9 mouse cellular contexts compared by ENCODE assay signal in genomic region chr17:56693395-56693794, GRCm38 (mm10). TPM values are rescaled to one million over a fixed set of nuclear protein-coding genes. Genes with fewer than 3 reads are reported as not detected.
A peak's percentile ranks its signal among the peaks of the same experiment; 100 is the strongest.
DNase-seq lines count a peak whose midpoint lies in the region; ATAC-seq and TF ChIP-seq lines count a peak whose summit lies in the region.
"Had no signal": no experiment of that assay in that cellular context is flagged by ENCODE, and none has a peak within 500 bp of the region (broad histone marks: within the 10 kb centered on the region; RNA-seq: fewer than 3 reads in every experiment).

No protein-coding gene starts in this region.

- no peak for TF ChIP-seq CTCF in midbrain, postnatal 0 days (IDR thresholded peaks at IDR 0.05)

- no peaks in the 10 kb centered on the region for H3K9me3 ChIP-seq in heart, embryonic 14.5 days (ENCODE audit: control insufficient read depth, low read length)
- no peaks in the 10 kb centered on the region for H3K9me3 ChIP-seq in midbrain, embryonic 14.5 days (ENCODE audit: control insufficient read depth, low read length)
- H3K9me3 ChIP-seq in midbrain, postnatal 0 days (ENCODE audit: low read length), result no peaks in the 10 kb centered on the region
- no peaks in the 10 kb centered on the region for H3K9me3 ChIP-seq in hindbrain, embryonic 14.5 days (ENCODE audit: control insufficient read depth, low read length)
- H3K9me3 ChIP-seq in stomach, embryonic 16.5 days (replicated peaks; ENCODE audit: control insufficient read depth, low read length), result no peaks in the 10 kb centered on the region

- H3K9ac ChIP-seq in heart, embryonic 14.5 days (ENCODE audit: low read length), result no peak overlapping the region
- H3K9ac ChIP-seq in midbrain, embryonic 14.5 days (replicated peaks; ENCODE audit: low read length), result no peak overlapping the region
- no peak overlapping the region for H3K9ac ChIP-seq in midbrain, postnatal 0 days (replicated peaks; ENCODE audit: low read length, poor library complexity, severe bottlenecking)
- H3K9ac ChIP-seq in hindbrain, embryonic 14.5 days, result no peak overlapping the region
- peak overlapping the region; percentile 36 for H3K9ac ChIP-seq in stomach, embryonic 16.5 days (ENCODE audit: low read length)

- DNase-seq in heart, adult 9 months (ENCODE audit: low spot score in 2 of 2), result no peak
- no peak for DNase-seq in midbrain, embryonic 14.5 days
- no peak for DNase-seq in midbrain, postnatal 0 days (ENCODE audit: low spot score)
- no peak for DNase-seq in hindbrain, embryonic 14.5 days (ENCODE audit: low spot score)
- DNase-seq in adrenal gland, postnatal 4 days (ENCODE audit: low spot score in 2 of 2), result no peak

- peaks cover 76% of the 10 kb centered on the region for H3K36me3 ChIP-seq in heart, embryonic 14.5 days (ENCODE audit: control insufficient read depth, insufficient read depth, low read length)
- H3K36me3 ChIP-seq in midbrain, embryonic 14.5 days (ENCODE audit: control insufficient read depth, insufficient read depth, low read length), result peaks cover 72% of the 10 kb centered on the region
- H3K36me3 ChIP-seq in midbrain, postnatal 0 days (ENCODE audit: insufficient read depth, low read length), result peaks cover 40% of the 10 kb centered on the region
- H3K36me3 ChIP-seq in hindbrain, embryonic 14.5 days (replicated peaks; ENCODE audit: control insufficient read depth, insufficient read depth), result peaks cover 68% of the 10 kb centered on the region
- H3K36me3 ChIP-seq in stomach, embryonic 16.5 days (ENCODE audit: control insufficient read depth, insufficient read depth, low read length), result peaks cover 14% of the 10 kb centered on the region

- no peak for ATAC-seq in heart, embryonic 14.5 days (ENCODE audit: insufficient number of reproducible peaks, insufficient read depth, low FRiP score, low read depth)
- ATAC-seq in midbrain, embryonic 14.5 days (ENCODE audit: low FRiP score, low TSS enrichment), result no peak
- no peak for ATAC-seq in midbrain, postnatal 0 days (ENCODE audit: low FRiP score)
- ATAC-seq in hindbrain, embryonic 14.5 days (ENCODE audit: low FRiP score), result no peak
- no peak for ATAC-seq in stomach, embryonic 16.5 days (ENCODE audit: insufficient read depth, low FRiP score)
- no peak for ATAC-seq in erythroid progenitor cell, adult 5-6 weeks (replicated peaks; ENCODE audit: low FRiP score, poor library complexity, severe bottlenecking)

- peaks cover 16 to 23% of the 10 kb centered on the region in 2 experiments for H3K4me1 ChIP-seq in heart, embryonic 14.5 days (ENCODE audit: control insufficient read depth in 2 of 2, insufficient read depth in 2 of 2, low read length in 2 of 2)
- H3K4me1 ChIP-seq in midbrain, embryonic 14.5 days (ENCODE audit: control insufficient read depth, insufficient read depth, low read length), result peaks cover 4% of the 10 kb centered on the region; the same call in 1 of the 2 replicates
- H3K4me1 ChIP-seq in midbrain, postnatal 0 days (ENCODE audit: insufficient read depth, low read length), result no peaks in the 10 kb centered on the region
- H3K4me1 ChIP-seq in hindbrain, embryonic 14.5 days (replicated peaks; ENCODE audit: control insufficient read depth, insufficient read depth, low read length), result peaks cover 10% of the 10 kb centered on the region; the same call in 1 of the 2 replicates
- peaks cover 5% of the 10 kb centered on the region for H3K4me1 ChIP-seq in stomach, embryonic 16.5 days (ENCODE audit: control insufficient read depth, insufficient read depth, low read length)

- H3K27ac ChIP-seq in heart, embryonic 14.5 days (replicated peaks in 1 of 2; ENCODE audit: control insufficient read depth in 1 of 2, insufficient read depth in 1 of 2, low read depth in 2 of 2, low read length in 2 of 2), result peak overlapping the region; percentile 31 to 64
- peak overlapping the region; percentile 32; the same call in 1 of the 2 replicates for H3K27ac ChIP-seq in midbrain, embryonic 14.5 days (replicated peaks; ENCODE audit: low read depth, low read length)
- H3K27ac ChIP-seq in midbrain, postnatal 0 days (ENCODE audit: low read depth, low read length), result no peak overlapping the region
- peak overlapping the region; percentile 34; the same call in 1 of the 2 replicates for H3K27ac ChIP-seq in hindbrain, embryonic 14.5 days
- H3K27ac ChIP-seq in stomach, embryonic 16.5 days (ENCODE audit: low read length), result peak overlapping the region; percentile 9; the same call in 1 of the 2 replicates

- 25% methylated on average over 1 of the region's 1 CpGs for WGBS in heart, embryonic 14.5 days
- WGBS in midbrain, embryonic 14.5 days, result 71% methylated on average over 1 of the region's 1 CpGs
- 69% methylated on average over 1 of the region's 1 CpGs for WGBS in midbrain, postnatal 0 days
- WGBS in hindbrain, embryonic 14.5 days, result 42% methylated on average over 1 of the region's 1 CpGs
- WGBS in stomach, embryonic 16.5 days, result 69% methylated on average over 1 of the region's 1 CpGs

- H3K4me2 ChIP-seq in heart, embryonic 14.5 days (ENCODE audit: low read length), result no peak overlapping the region
- H3K4me2 ChIP-seq in midbrain, embryonic 14.5 days (ENCODE audit: low read length), result no peak overlapping the region
- no peak overlapping the region for H3K4me2 ChIP-seq in midbrain, postnatal 0 days (ENCODE audit: low read depth, low read length, poor library complexity, severe bottlenecking)
- H3K4me2 ChIP-seq in hindbrain, embryonic 14.5 days (replicated peaks), result no peak overlapping the region
- no peak overlapping the region for H3K4me2 ChIP-seq in stomach, embryonic 16.5 days (ENCODE audit: low read depth, low read length)

- no peak overlapping the region for H3K4me3 ChIP-seq in heart, embryonic 14.5 days (ENCODE audit: control insufficient read depth in 1 of 2, insufficient read depth in 1 of 2, low read depth in 1 of 2, low read length in 2 of 2)
- no peak overlapping the region for H3K4me3 ChIP-seq in midbrain, embryonic 14.5 days (replicated peaks; ENCODE audit: low read depth, low read length)
- H3K4me3 ChIP-seq in midbrain, postnatal 0 days (ENCODE audit: low read depth, low read length), result no peak overlapping the region
- H3K4me3 ChIP-seq in hindbrain, embryonic 14.5 days (replicated peaks; ENCODE audit: low read length), result no peak overlapping the region
- H3K4me3 ChIP-seq in stomach, embryonic 16.5 days (replicated peaks; ENCODE audit: low read length), result no peak overlapping the region

- no peaks in the 10 kb centered on the region for H3K27me3 ChIP-seq in heart, embryonic 14.5 days (ENCODE audit: control insufficient read depth, insufficient read depth, low read length)
- H3K27me3 ChIP-seq in midbrain, embryonic 14.5 days (ENCODE audit: control insufficient read depth, insufficient read depth, low read length), result no peaks in the 10 kb centered on the region
- no peaks in the 10 kb centered on the region for H3K27me3 ChIP-seq in midbrain, postnatal 0 days (ENCODE audit: insufficient read depth, low read length)
- no peaks in the 10 kb centered on the region for H3K27me3 ChIP-seq in hindbrain, embryonic 14.5 days (ENCODE audit: control insufficient read depth, insufficient read depth, low read length)
- H3K27me3 ChIP-seq in stomach, embryonic 16.5 days (ENCODE audit: control insufficient read depth, insufficient read depth, low read length), result no peaks in the 10 kb centered on the region
- H3K27me3 ChIP-seq: CH12.LX had no signal

RNA-seq across cellular contexts. Expression of gene Ranbp3, which starts 20.3 kb away (rescaled TPM):
- 54.4 and 58.1 TPM in 2 replicates for polyA plus RNA-seq in heart, embryonic 14.5 days (2014; fragmentation: Nextera tagmentation; extraction: Ambion mirVana)
- 104 and 105 TPM in 2 replicates for polyA plus RNA-seq in midbrain, embryonic 14.5 days (2014; fragmentation: Nextera tagmentation; extraction: Ambion mirVana)
- 114 and 136 TPM in 2 replicates for total RNA-seq in midbrain, postnatal 0 days (2014; rRNA removed)
- 96.0 and 98.9 TPM in 2 replicates for polyA plus RNA-seq in midbrain, postnatal 0 days (2015; fragmentation: Nextera tagmentation; extraction: Ambion mirVana)
- 91.8 and 101 TPM in 2 replicates for polyA plus RNA-seq in hindbrain, embryonic 14.5 days (2014; fragmentation: Nextera tagmentation; extraction: Ambion mirVana)
- polyA plus RNA-seq in stomach, embryonic 16.5 days (2015; fragmentation: Nextera tagmentation; extraction: Ambion mirVana), result 75.6 and 79.7 TPM in 2 replicates
- total RNA-seq in erythroid progenitor cell, adult 5-6 weeks (2015; ENCODE audit: low replicate concordance), result 51.1 and 73.9 TPM in 2 replicates
- total RNA-seq in erythroid progenitor cell, adult 5-6 weeks (2017; ENCODE audit: low replicate concordance), result 72.9 and 77.2 TPM in 2 replicates
- total RNA-seq in adrenal gland, postnatal 4 days (2021), result 10 to 100 TPM; 88.1 to 89.6 TPM

RNA-seq across cellular contexts. Expression of gene Ndufa11, which starts 24.2 kb away (rescaled TPM):
- polyA plus RNA-seq in heart, embryonic 14.5 days (2014; fragmentation: Nextera tagmentation; extraction: Ambion mirVana), result 1,100 and 1,119 TPM in 2 replicates
- polyA plus RNA-seq in midbrain, embryonic 14.5 days (2014; fragmentation: Nextera tagmentation; extraction: Ambion mirVana), result 478 and 643 TPM in 2 replicates
- 335 and 480 TPM in 2 replicates for total RNA-seq in midbrain, postnatal 0 days (2014; rRNA removed)
- 630 and 676 TPM in 2 replicates for polyA plus RNA-seq in midbrain, postnatal 0 days (2015; fragmentation: Nextera tagmentation; extraction: Ambion mirVana)
- polyA plus RNA-seq in hindbrain, embryonic 14.5 days (2014; fragmentation: Nextera tagmentation; extraction: Ambion mirVana), result 577 and 678 TPM in 2 replicates
- 426 and 434 TPM in 2 replicates for polyA plus RNA-seq in stomach, embryonic 16.5 days (2015; fragmentation: Nextera tagmentation; extraction: Ambion mirVana)
- 46.5 and 90.1 TPM in 2 replicates for total RNA-seq in erythroid progenitor cell, adult 5-6 weeks (2015; ENCODE audit: low replicate concordance)
- 54.2 and 67.9 TPM in 2 replicates for total RNA-seq in erythroid progenitor cell, adult 5-6 weeks (2017; ENCODE audit: low replicate concordance)
- 100 to 1,000 TPM; 244 to 256 TPM for total RNA-seq in adrenal gland, postnatal 4 days (2021)

RNA-seq across cellular contexts. Expression of gene Vmac, which starts 24.4 kb away (rescaled TPM):
- 17.7 TPM in 2 replicates for polyA plus RNA-seq in heart, embryonic 14.5 days (2014; fragmentation: Nextera tagmentation; extraction: Ambion mirVana)
- 17.6 and 18.5 TPM in 2 replicates for polyA plus RNA-seq in midbrain, embryonic 14.5 days (2014; fragmentation: Nextera tagmentation; extraction: Ambion mirVana)
- total RNA-seq in midbrain, postnatal 0 days (2014; rRNA removed), result 32.3 and 36.9 TPM in 2 replicates
- 19.2 and 19.8 TPM in 2 replicates for polyA plus RNA-seq in midbrain, postnatal 0 days (2015; fragmentation: Nextera tagmentation; extraction: Ambion mirVana)
- 15.9 and 22.9 TPM in 2 replicates for polyA plus RNA-seq in hindbrain, embryonic 14.5 days (2014; fragmentation: Nextera tagmentation; extraction: Ambion mirVana)
- polyA plus RNA-seq in stomach, embryonic 16.5 days (2015; fragmentation: Nextera tagmentation; extraction: Ambion mirVana), result 19.6 and 20.2 TPM in 2 replicates
- total RNA-seq in erythroid progenitor cell, adult 5-6 weeks (2015; ENCODE audit: low replicate concordance), result 2.1 and 2.2 TPM in 2 replicates
- not detected in 2 replicates for total RNA-seq in erythroid progenitor cell, adult 5-6 weeks (2017; ENCODE audit: low replicate concordance)
- 10 to 100 TPM; 31.4 to 34.4 TPM for total RNA-seq in adrenal gland, postnatal 4 days (2021)
